ENCODE assay signal across 23 mouse cellular contexts in genomic region chr19:32199133-32199532, GRCm38 (mm10).
A peak's percentile ranks its signal among the peaks of the same experiment; 100 is the strongest.
DNase-seq lines count a peak whose midpoint lies in the region; ATAC-seq and TF ChIP-seq lines count a peak whose summit lies in the region.
"Had no signal": no experiment of that assay in that cellular context is flagged by ENCODE, and none has a peak within 500 bp of the region (broad histone marks: within the 10 kb centered on the region; RNA-seq: fewer than 3 reads in every experiment).

No protein-coding gene starts in this region.

- no peak for TF ChIP-seq POLR2A in cortical plate, adult 2 months (IDR thresholded peaks at IDR 0.05; ENCODE audit: extremely low read depth, insufficient read depth, low read length)

- H3K36me3 ChIP-seq in forebrain, embryonic 15.5 days = no peaks in the 10 kb centered on the region
- H3K36me3 ChIP-seq in forebrain, embryonic 11.5 days (ENCODE audit: control insufficient read depth, insufficient read depth, low read length) = no peaks in the 10 kb centered on the region
- H3K36me3 ChIP-seq in lung, embryonic 16.5 days (ENCODE audit: control insufficient read depth, insufficient read depth, low read length) = no peaks in the 10 kb centered on the region
- H3K36me3 ChIP-seq: embryonic facial prominence, embryonic 10.5 days; embryonic facial prominence, embryonic 15.5 days; kidney, embryonic 15.5 days; midbrain, embryonic 10.5 days; midbrain, embryonic 15.5 days had no signal

- H3K4me1 ChIP-seq in forebrain, embryonic 15.5 days = no peaks in the 10 kb centered on the region
- H3K4me1 ChIP-seq in forebrain, embryonic 11.5 days (replicated peaks; ENCODE audit: control insufficient read depth, insufficient read depth, low read length) = no peaks in the 10 kb centered on the region
- peaks cover 39% of the 10 kb centered on the region for H3K4me1 ChIP-seq in lung, embryonic 16.5 days (replicated peaks; ENCODE audit: control insufficient read depth, insufficient read depth, low read length)
- peaks cover 7% of the 10 kb centered on the region for H3K4me1 ChIP-seq in cortical plate, adult 2 months (ENCODE audit: control insufficient read depth, insufficient read depth, low read length)

- no peaks in the 10 kb centered on the region for H3K27me3 ChIP-seq in forebrain, embryonic 15.5 days
- H3K27me3 ChIP-seq in forebrain, embryonic 11.5 days (ENCODE audit: control insufficient read depth, insufficient read depth, low read length) = no peaks in the 10 kb centered on the region
- H3K27me3 ChIP-seq in lung, embryonic 16.5 days (ENCODE audit: control insufficient read depth, insufficient read depth, low read depth, low read length) = no peaks in the 10 kb centered on the region
- H3K27me3 ChIP-seq: CH12.LX; embryonic facial prominence, embryonic 15.5 days; kidney, embryonic 15.5 days; midbrain, embryonic 15.5 days had no signal

- 96% methylated on average over 5 of the region's 5 CpGs for WGBS in forebrain, embryonic 15.5 days
- 93% methylated on average over 5 of the region's 5 CpGs for WGBS in forebrain, embryonic 11.5 days
- 92% methylated on average over 5 of the region's 5 CpGs for WGBS in lung, embryonic 16.5 days

- no peak overlapping the region for H3K27ac ChIP-seq in forebrain, embryonic 15.5 days (replicated peaks)
- H3K27ac ChIP-seq in forebrain, embryonic 11.5 days (ENCODE audit: low read depth, low read length) = no peak overlapping the region
- peak overlapping the region; percentile 41; the same call in 1 of the 2 replicates for H3K27ac ChIP-seq in layer of hippocampus, adult 2 months
- H3K27ac ChIP-seq in lung, embryonic 16.5 days (ENCODE audit: low read length) = peak overlapping the region; percentile 77
- peak overlapping the region; percentile 69; the same call in 1 of the 2 replicates for H3K27ac ChIP-seq in cortical plate, adult 2 months (ENCODE audit: insufficient read depth, low read length)
- H3K27ac ChIP-seq: embryonic facial prominence, embryonic 10.5 days; embryonic facial prominence, embryonic 15.5 days; kidney, embryonic 15.5 days; midbrain, embryonic 10.5 days; midbrain, embryonic 15.5 days had no signal

- no peaks in the 10 kb centered on the region for H3K9me3 ChIP-seq in forebrain, embryonic 15.5 days
- H3K9me3 ChIP-seq in forebrain, embryonic 11.5 days (ENCODE audit: control insufficient read depth, low read length) = no peaks in the 10 kb centered on the region
- no peaks in the 10 kb centered on the region for H3K9me3 ChIP-seq in lung, embryonic 16.5 days (ENCODE audit: control insufficient read depth, low read length)
- H3K9me3 ChIP-seq: embryonic facial prominence, embryonic 10.5 days; embryonic facial prominence, embryonic 15.5 days; kidney, embryonic 15.5 days; midbrain, embryonic 10.5 days; midbrain, embryonic 15.5 days had no signal

- no peak overlapping the region for H3K9ac ChIP-seq in forebrain, embryonic 15.5 days (replicated peaks)
- H3K9ac ChIP-seq in forebrain, embryonic 11.5 days (ENCODE audit: low read length) = no peak overlapping the region
- no peak overlapping the region for H3K9ac ChIP-seq in lung, embryonic 16.5 days (ENCODE audit: low read length)
- H3K9ac ChIP-seq: embryonic facial prominence, embryonic 15.5 days; kidney, embryonic 15.5 days; midbrain, embryonic 15.5 days had no signal

- no peak for DNase-seq in forebrain, embryonic 11.5 days (ENCODE audit: low spot score)
- DNase-seq in layer of hippocampus, adult 2 months (ENCODE audit: low spot score in 2 of 2) = no peak
- no peak for DNase-seq in layer of hippocampus, postnatal 25 days (ENCODE audit: extremely low spot score in 1 of 2, low spot score in 1 of 2)
- no peak for DNase-seq in lung, adult 18-20 months
- DNase-seq in ovary, postnatal 10 days (ENCODE audit: low spot score) = no peak
- DNase-seq: cerebellum, adult 18-20 months; cerebellum, postnatal 14 days; kidney, postnatal 25 days; left cerebral cortex, postnatal 4 days; right cerebral cortex, adult 18-20 months; spleen, adult 18-20 months had no signal

- H3K4me2 ChIP-seq in forebrain, embryonic 15.5 days (replicated peaks) = no peak overlapping the region
- no peak overlapping the region for H3K4me2 ChIP-seq in forebrain, embryonic 11.5 days (ENCODE audit: low read depth, low read length, severe bottlenecking)
- H3K4me2 ChIP-seq in lung, embryonic 16.5 days (ENCODE audit: low read depth, low read length) = no peak overlapping the region
- H3K4me2 ChIP-seq: embryonic facial prominence, embryonic 15.5 days; heart, embryonic 11.5 days; kidney, embryonic 15.5 days; midbrain, embryonic 15.5 days had no signal

- no peak overlapping the region for H3K4me3 ChIP-seq in forebrain, embryonic 15.5 days
- H3K4me3 ChIP-seq in forebrain, embryonic 11.5 days (ENCODE audit: low read depth, low read length) = no peak overlapping the region
- no peak overlapping the region; the same call in 1 of the 2 replicates for H3K4me3 ChIP-seq in layer of hippocampus, adult 2 months
- no peak overlapping the region for H3K4me3 ChIP-seq in lung, embryonic 16.5 days (ENCODE audit: low read length)
- no peak overlapping the region for H3K4me3 ChIP-seq in cortical plate, adult 2 months (ENCODE audit: insufficient read depth, low read length)
- H3K4me3 ChIP-seq: embryonic facial prominence, embryonic 10.5 days; embryonic facial prominence, embryonic 15.5 days; kidney, embryonic 15.5 days; midbrain, embryonic 10.5 days; midbrain, embryonic 15.5 days had no signal

- ATAC-seq in forebrain, embryonic 15.5 days (replicated peaks) = 0 out of 2 replicates have a peak, but pooled peaks have one; percentile 32
- ATAC-seq in forebrain, embryonic 11.5 days (replicated peaks; ENCODE audit: low FRiP score) = no peak
- no peak for ATAC-seq in lung, embryonic 16.5 days (ENCODE audit: low read depth)
- ATAC-seq: activated CD4-positive, CD25-positive, alpha-beta regulatory T cell, adult 4 months; forebrain, embryonic 16.5 days; midbrain, embryonic 15.5 days had no signal

- no peak for TF ChIP-seq CTCF in layer of hippocampus, adult 2 months (conservative IDR thresholded peaks at IDR 0.05)
- no peak for TF ChIP-seq CTCF in cortical plate, adult 2 months (IDR thresholded peaks at IDR 0.05; ENCODE audit: extremely low read depth, insufficient read depth, low read length)

Comparison
In these comparisons a context has a peak if more than half of its experiments do, and no peak if none do; other contexts are left out.
1. H3K27ac ChIP-seq: peak in layer of hippocampus, adult 2 months (single experiment), lung, embryonic 16.5 days (single experiment) and cortical plate, adult 2 months (single experiment); none in forebrain, embryonic 15.5 days (single experiment) and forebrain, embryonic 11.5 days (single experiment).